Mouse (Mus musculus): ENCODE measurements around the gene Gm10600. TPM values are rescaled to one million over a fixed set of nuclear protein-coding genes. Genes with fewer than 3 reads are reported as not detected.
"Not testable (repeated sequence)": the region's sequence is repeated elsewhere in the genome, so short reads cannot be mapped to it uniquely, and the experiment has no call there.

Gene Gm10600
- 10 to 100 TPM in 1 of 2 experiments, 1 to 10 TPM in 1; 8.4 to 13.1 TPM for total RNA-seq (2021)

DNA sequence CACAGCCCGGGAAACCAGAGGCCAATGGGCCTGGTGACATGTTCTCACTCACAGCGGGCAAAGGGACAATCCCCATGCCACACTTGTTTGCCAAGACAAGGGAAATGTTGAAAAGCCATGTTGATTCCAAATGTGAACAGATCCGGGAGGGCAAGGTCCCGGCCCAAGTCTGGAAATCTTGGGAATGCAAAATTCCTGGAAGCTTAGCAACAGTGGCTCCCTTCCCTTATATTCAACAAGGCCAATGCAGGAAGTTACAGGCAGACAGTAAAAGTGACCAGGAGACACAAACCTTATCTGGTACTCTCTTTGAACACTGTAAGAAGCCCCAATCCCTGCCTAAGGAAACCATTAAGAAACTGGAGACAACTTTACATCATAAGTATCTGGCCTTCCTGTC, at the start of gene Gm10600:
Gene Gm10600 (plus strand): TSS at position 301 of the 400 bp plus-strand sequence.
- DNase-seq (ENCODE audit: low spot score in 2 of 2); intact Hi-C loops (cut with DNase I): not testable (repeated sequence)

DNA sequence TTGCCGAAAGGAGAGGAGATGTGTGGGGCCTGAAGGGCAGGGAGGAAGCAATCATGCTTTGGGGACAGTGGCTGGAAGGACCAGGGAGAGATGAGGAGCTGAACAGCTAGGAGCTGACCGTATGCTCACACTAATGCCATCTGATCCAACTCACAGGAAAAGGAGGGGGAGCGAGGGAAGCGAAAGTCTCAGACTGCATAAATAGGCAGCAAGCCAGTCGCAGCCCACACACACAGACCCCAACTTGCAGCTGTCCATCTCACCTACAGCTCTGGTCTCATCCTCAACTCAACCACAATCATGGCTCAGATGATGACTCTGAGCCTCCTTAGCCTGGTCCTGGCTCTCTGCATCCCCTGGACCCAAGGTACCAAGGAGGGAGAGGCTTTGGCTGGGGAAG, 15.0 kb downstream of the Gm10600 start, which contains the start of gene Ccl21b:
Gene Ccl21b (plus strand): TSS at position 301 of the 400 bp plus-strand sequence.
- DNase-seq (ENCODE audit: low spot score in 2 of 2); intact Hi-C loops (cut with DNase I): not testable (repeated sequence)

Other genes starting within 250 kb of the Gm10600 start
- gene Gm21093, start 205.9 kb upstream of the Gm10600 start, total RNA-seq (2021): 1 to 10 TPM; 5.7 to 5.8 TPM
- gene Gm3893, start 149.4 kb upstream of the Gm10600 start, total RNA-seq (2021): not detected
- gene Gm13304, start 125.8 kb upstream of the Gm10600 start, total RNA-seq (2021): 10 to 100 TPM; 28.7 to 36.9 TPM
- gene Gm13306, start 87.2 kb upstream of the Gm10600 start, total RNA-seq (2021): 10 to 100 TPM; 33.6 to 54.7 TPM
- 1 to 10 TPM; 1.0 to 1.1 TPM for gene Gm13305, start 72.0 kb upstream of the Gm10600 start, total RNA-seq (2021)
- gene Ccl21b, start 15.1 kb downstream of the Gm10600 start, total RNA-seq (2021): not detected
- not detected for gene Gm21953, start 53.6 kb downstream of the Gm10600 start, total RNA-seq (2021)
- under 1 TPM in 1 of 2 experiments, not detected in 1; 0.66 TPM for gene Fam205a3, start 77.7 kb downstream of the Gm10600 start, total RNA-seq (2021)
- gene Gm21586, start 198.7 kb downstream of the Gm10600 start, total RNA-seq (2021): not detected
- 1 to 10 TPM; 6.9 to 7.7 TPM for gene Gm2163, start 226.1 kb downstream of the Gm10600 start, total RNA-seq (2021)